Mouse (Mus musculus) limb, embryonic 11.5 days (tissue): ENCODE measurements at regions not wholly inside any gene's neighbourhood (a gene's known extent, or its start where the extent isn't known, plus 50 kb on each side); places are given as distances from the start of the nearest gene placed in this dataset.

Experiments
- ATAC-seq: fragments of 200-750 bp; cut with Nextera tagmentation; 2 replicates; pipeline ENCODE4 v1.8.0; 2017; ENCODE audit warnings: low read depth; ENCODE audit not compliant: insufficient number of reproducible peaks, low FRiP score, low TSS enrichment
- DNase-seq: peaks from one replicate; pipeline ENCODE4 v3.0.0-alpha.2; 2015; ENCODE audit warnings: low spot score
- H3K27ac ChIP-seq: fragments of 300-500 bp; sonication (generic); replicated peaks from 2 replicates; pipeline ENCODE4 v1.5.1; 2014; ENCODE audit warnings: low read depth, mild to moderate bottlenecking, low read length
- H3K27me3 ChIP-seq: fragments of 300-500 bp; sonication (generic); 2 replicates; pipeline ENCODE4 v1.6.1; 2014; ENCODE audit warnings: mild to moderate bottlenecking, low read length, mixed read lengths; ENCODE audit not compliant: control insufficient read depth, insufficient read depth
- H3K36me3 ChIP-seq: fragments of 300-500 bp; sonication (generic); 2 replicates; pipeline ENCODE4 v1.6.1; 2014; ENCODE audit warnings: mild to moderate bottlenecking, low read length, moderate library complexity, mixed read lengths; ENCODE audit not compliant: control insufficient read depth, insufficient read depth
- H3K4me1 ChIP-seq: fragments of 300-500 bp; sonication (generic); 2 replicates; pipeline ENCODE4 v1.6.1; 2014; ENCODE audit warnings: low read length, mixed read lengths; ENCODE audit not compliant: control insufficient read depth, insufficient read depth
- H3K4me2 ChIP-seq: fragments of 300-500 bp; sonication (generic); 2 replicates; pipeline ENCODE4 v1.6.1; 2014; ENCODE audit warnings: low read depth, mild to moderate bottlenecking, moderate library complexity; ENCODE audit not compliant: severe bottlenecking
- H3K4me3 ChIP-seq: fragments of 300-500 bp; sonication (generic); 2 replicates; pipeline ENCODE4 v1.5.1; 2014; ENCODE audit warnings: low read depth, low read length
- H3K9ac ChIP-seq: fragments of 300-500 bp; sonication (generic); 2 replicates; pipeline ENCODE4 v1.6.1; 2014; ENCODE audit warnings: mild to moderate bottlenecking, low read length
- H3K9me3 ChIP-seq: fragments of 300-500 bp; sonication (generic); 2 replicates; pipeline ENCODE4 v1.6.1; 2016; ENCODE audit warnings: low read length; ENCODE audit not compliant: control insufficient read depth
- WGBS: fragments of 180-500 bp; shearing (Covaris S2); extraction: QIAGEN DNeasy Blood & Tissue Kit; methylation state at CpG from one replicate; pipeline ENCODE4 v1.1.7; 2014; 5-methylcytosine and 5-hydroxymethylcytosine counted together

DNA sequence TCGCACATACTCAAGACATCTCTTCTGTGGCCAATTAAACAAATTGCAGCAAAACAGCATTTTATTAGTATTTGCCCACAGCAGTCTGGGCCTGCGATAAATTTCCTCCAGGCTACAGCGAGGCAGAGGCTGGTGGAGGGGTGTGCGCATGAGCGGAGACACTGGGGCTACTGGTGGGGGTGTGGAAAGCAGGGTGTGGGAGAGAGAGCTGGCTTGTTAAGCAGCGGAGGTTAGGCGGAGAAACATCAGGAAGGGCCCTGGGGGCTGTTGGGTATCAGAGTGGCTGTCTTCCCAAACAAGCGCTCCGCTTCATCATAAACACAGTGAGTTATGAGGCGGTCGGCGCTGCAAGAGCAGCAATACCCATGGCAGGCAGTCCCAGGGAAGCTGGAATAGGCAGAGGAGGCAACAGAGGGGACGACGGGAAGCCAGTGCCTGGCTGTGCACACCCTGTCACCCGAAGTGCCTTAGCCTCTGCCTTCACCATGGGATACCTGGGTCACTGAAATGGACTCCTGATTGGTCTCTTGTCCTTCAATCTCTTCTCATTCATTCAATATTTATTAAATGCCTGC, 74.0 kb upstream of the Lhx1 start:
- Histone ChIP-seq H3K36me3 (no peaks in the 10 kb centered on the region), H3K4me1 (peaks cover 15% of the 10 kb centered on the region), H3K9me3 (no peaks in the 10 kb centered on the region), H3K4me2 (peak overlapping the region; percentile 37), H3K27me3 (no peaks in the 10 kb centered on the region), H3K4me3 (no peak overlapping the region), H3K27ac (no peak overlapping the region), H3K9ac (no peak overlapping the region)
- 24% methylated on average over 15 of the region's 15 CpGs for WGBS
- DNase-seq, result peak; percentile 49
- ATAC-seq, result 0 out of 2 replicates have a peak, but pooled peaks have one; percentile 26

DNA sequence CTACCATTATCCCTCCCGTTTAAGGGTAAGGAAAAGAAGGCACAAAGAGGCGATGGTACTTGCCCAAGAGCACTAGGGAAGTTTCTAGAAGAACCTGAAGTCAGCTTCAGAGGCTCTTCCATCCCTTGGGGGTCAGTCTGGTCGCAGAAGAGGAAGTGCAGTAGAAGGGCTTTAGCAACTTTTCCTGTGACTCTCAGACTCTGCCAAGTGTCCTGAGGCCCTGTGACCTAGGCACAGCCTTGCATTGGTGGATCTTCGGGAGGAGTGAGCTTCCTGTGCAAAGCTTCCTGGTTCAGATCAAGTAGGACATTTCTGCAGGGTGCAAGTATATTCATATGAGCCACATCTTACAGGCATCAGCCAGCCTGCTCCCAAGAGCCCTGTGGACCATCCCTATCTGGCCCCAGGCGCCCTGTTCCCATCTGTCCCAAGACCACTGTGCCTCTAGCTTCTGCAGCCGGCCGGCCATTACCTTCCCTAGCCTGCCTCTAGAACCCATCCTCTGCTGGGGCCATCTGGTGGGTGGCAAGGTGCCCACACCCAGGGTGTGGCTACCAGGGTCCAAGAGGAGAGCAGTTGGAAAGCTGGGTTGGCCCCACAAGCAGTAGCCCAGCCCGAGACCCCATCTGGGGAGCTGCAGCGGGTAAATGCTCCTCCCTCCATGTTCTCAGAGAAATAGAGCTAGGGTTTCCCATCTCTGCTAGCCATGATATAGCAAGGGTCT, 72.4 kb upstream of the Lhx1 start:
- Histone ChIP-seq H3K9ac (no peak overlapping the region), H3K4me3 (no peak overlapping the region), H3K36me3 (no peaks in the 10 kb centered on the region), H3K9me3 (no peaks in the 10 kb centered on the region), H3K4me2 (no peak overlapping the region), H3K4me1 (peaks cover 17% of the 10 kb centered on the region), H3K27ac (no peak overlapping the region), H3K27me3 (no peaks in the 10 kb centered on the region)
- DNase-seq (no peak), ATAC-seq (no peak)
- WGBS, result 88% methylated on average over 9 of the region's 9 CpGs

DNA sequence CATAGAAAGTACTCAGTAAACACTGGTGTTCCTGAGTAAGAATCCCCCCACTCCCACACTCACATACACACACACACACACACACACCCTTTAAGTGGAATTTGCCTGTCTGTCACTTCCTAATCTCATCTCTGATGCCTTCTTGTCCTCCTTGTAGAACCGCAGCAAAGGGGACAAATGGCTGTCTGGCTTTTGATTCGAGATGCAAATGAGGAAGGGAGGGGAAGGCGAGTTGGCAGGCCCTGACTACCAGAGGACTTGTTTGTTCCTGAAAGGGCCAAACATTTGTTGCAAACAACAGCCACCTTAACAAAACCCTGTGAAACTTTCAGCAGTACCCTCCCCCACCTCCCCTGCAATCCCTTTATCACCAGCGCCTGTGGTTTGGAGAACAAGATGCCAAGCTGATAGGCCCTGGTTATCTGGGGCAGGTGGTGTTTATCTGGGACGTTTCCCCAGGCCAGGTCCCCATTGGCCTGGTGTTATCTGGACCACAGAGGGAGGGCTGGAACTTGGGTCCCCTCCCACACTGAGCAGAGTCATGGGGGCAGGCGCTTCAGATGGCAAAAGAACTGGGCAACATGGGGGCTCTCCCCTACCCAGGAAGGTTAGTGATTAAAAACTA, 67.5 kb upstream of the Lhx1 start:
- DNase-seq (no peak), ATAC-seq (no peak)
- Histone ChIP-seq H3K4me1 (peaks cover 14% of the 10 kb centered on the region), H3K9ac (no peak overlapping the region), H3K4me3 (no peak overlapping the region), H3K36me3 (no peaks in the 10 kb centered on the region), H3K9me3 (no peaks in the 10 kb centered on the region), H3K4me2 (no peak overlapping the region), H3K27me3 (no peaks in the 10 kb centered on the region), H3K27ac (no peak overlapping the region)
- 25% methylated on average over 6 of the region's 6 CpGs for WGBS

DNA sequence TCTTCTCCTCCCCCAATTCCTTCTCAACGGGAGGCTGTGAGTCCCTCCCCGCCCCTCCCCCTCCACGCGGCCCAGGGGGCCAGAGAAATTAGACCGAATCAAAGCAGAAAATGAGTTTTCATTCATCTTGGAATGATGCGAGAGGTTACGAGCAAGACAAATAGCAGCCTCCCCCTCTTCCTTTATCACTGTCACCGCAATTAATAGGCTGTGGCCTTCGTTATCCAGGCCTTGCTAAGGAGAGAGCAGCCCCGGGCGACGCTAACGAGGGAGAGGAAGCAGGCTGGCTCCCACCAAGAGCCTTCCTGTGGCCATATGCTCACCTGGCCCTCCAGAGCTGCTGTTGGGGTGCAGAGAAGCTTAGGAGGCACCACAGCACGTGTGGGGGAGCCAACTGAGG, 61.8 kb upstream of the Lhx1 start:
- DNase-seq (no peak), ATAC-seq (no peak)
- no peak overlapping the region for H3K9ac ChIP-seq
- H3K27me3 ChIP-seq, result no peaks in the 10 kb centered on the region
- no peaks in the 10 kb centered on the region for H3K4me1 ChIP-seq
- no peak overlapping the region for H3K27ac ChIP-seq
- WGBS, result 12% methylated on average over 14 of the region's 14 CpGs
- no peak overlapping the region for H3K4me2 ChIP-seq
- no peaks in the 10 kb centered on the region for H3K36me3 ChIP-seq
- H3K4me3 ChIP-seq, result no peak overlapping the region
- no peaks in the 10 kb centered on the region for H3K9me3 ChIP-seq

DNA sequence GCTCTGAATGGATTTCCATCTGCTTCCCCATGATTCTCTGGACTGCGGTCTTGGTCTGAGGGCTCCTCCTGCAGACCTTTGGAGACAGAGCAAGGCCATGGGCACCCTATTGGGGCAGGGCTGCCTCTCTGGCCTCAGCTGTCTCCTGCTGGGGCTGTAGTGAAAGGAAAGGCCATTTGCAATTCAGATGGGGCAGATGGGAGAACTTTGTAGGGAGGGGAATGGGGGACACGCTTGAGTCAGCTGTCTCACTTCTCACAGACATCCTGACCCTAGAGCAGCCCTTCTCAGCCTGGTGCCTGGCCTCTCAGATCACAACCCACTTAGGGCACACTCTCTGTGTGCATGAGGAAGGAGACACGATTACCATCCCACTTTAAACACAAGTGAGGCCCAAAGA, 60.3 kb upstream of the Lhx1 start:
- H3K27ac ChIP-seq, result no peak overlapping the region
- H3K27me3 ChIP-seq, result no peaks in the 10 kb centered on the region
- DNase-seq, result no peak
- H3K4me2 ChIP-seq, result no peak overlapping the region
- no peak overlapping the region for H3K4me3 ChIP-seq
- H3K4me1 ChIP-seq, result no peaks in the 10 kb centered on the region
- no peak for ATAC-seq
- H3K9ac ChIP-seq, result no peak overlapping the region
- H3K36me3 ChIP-seq, result no peaks in the 10 kb centered on the region
- H3K9me3 ChIP-seq, result no peaks in the 10 kb centered on the region
- 31% methylated on average over 3 of the region's 3 CpGs for WGBS

- no peaks in the 10 kb centered on the region for H3K4me1 ChIP-seq
- WGBS, result 72% methylated on average over 17 of the region's 17 CpGs
- no peak overlapping the region for H3K9ac ChIP-seq
- H3K4me3 ChIP-seq, result no peak overlapping the region
- H3K36me3 ChIP-seq, result no peaks in the 10 kb centered on the region
- 0 out of 2 replicates have a peak, but pooled peaks cover 5% of the 10 kb centered on the region for H3K27me3 ChIP-seq
- no peak overlapping the region for H3K4me2 ChIP-seq
- H3K9me3 ChIP-seq, result no peaks in the 10 kb centered on the region
- no peak for ATAC-seq
- no peak for DNase-seq
- H3K27ac ChIP-seq, result no peak overlapping the region
These were observed 53.6 kb upstream of the Lhx1 start for GRCm38 (mm10) chr11:84578805-84579541.
